Mouse (Mus musculus) olfactory bulb, adult 2 months (tissue): ENCODE results near the gene Sparcl1. TPM values are rescaled to one million over a fixed set of nuclear protein-coding genes. Genes with fewer than 3 reads are reported as not detected.
A peak's percentile ranks its signal among the peaks of the same experiment; 100 is the strongest.

Source experiments
- H3K27ac ChIP-seq: fragments of 200-500 bp; 2 replicates; pipeline ENCODE4 v1.5.1; 2012; ENCODE audit warnings: low read depth, low read length; ENCODE audit not compliant: insufficient read depth
- H3K4me1 ChIP-seq: fragments of 200-500 bp; 2 replicates; pipeline ENCODE4 v1.6.1; 2012; ENCODE audit warnings: low read length; ENCODE audit not compliant: control insufficient read depth, insufficient read depth
- H3K4me3 ChIP-seq: fragments of 200-500 bp; 2 replicates; pipeline ENCODE4 v1.5.1; 2012; ENCODE audit warnings: mild to moderate bottlenecking, low read depth, low read length, moderate library complexity; ENCODE audit not compliant: insufficient read depth
- CTCF ChIP-seq: fragments of 200-500 bp; IDR thresholded peaks from 2 replicates; pipeline ENCODE4 v1.5.1; 2012; ENCODE audit warnings: low read depth, mild to moderate bottlenecking, low read length, moderate library complexity; ENCODE audit not compliant: insufficient read depth
- POLR2A ChIP-seq: fragments of 200-500 bp; IDR thresholded peaks from 2 replicates; pipeline ENCODE4 v1.6.1; 2012; ENCODE audit warnings: mild to moderate bottlenecking, low read depth, low read length, moderate library complexity; ENCODE audit not compliant: insufficient read depth
- WGBS: fragments of 180-500 bp; shearing (Covaris S2); methylation state at CpG from one replicate; pipeline ENCODE4 v1.1.7; 2018; 5-methylcytosine and 5-hydroxymethylcytosine counted together
- polyA plus RNA-seq: library from polyadenylated mRNA; stranded (reverse); fragments of >200 nt; gene quantifications from 2 replicates; pipeline ENCODE4 v1.2.4, GENCODE M21; 2012; ENCODE audit warnings: low replicate concordance; ENCODE audit not compliant: missing spikeins, insufficient read depth, insufficient read length

The Sparcl1 gene
- polyA plus RNA-seq, 1 experiment = 627 TPM

GRCm38 (mm10) chr5:104115118-104115517 is 1.6 kb upstream of the Sparcl1 start:
- no peak for TF ChIP-seq POLR2A
- TF ChIP-seq CTCF = no peak
- H3K4me3 ChIP-seq = no peak overlapping the region

GRCm38 (mm10) chr5:104112511-104112910 is 1.0 kb downstream of the Sparcl1 start:
- Histone ChIP-seq H3K4me3 (peak overlapping the region; percentile 52), H3K27ac (peak overlapping the region; percentile 97), H3K4me1 (peaks cover 22% of the 10 kb centered on the region)
- no peak for TF ChIP-seq POLR2A
- TF ChIP-seq CTCF = no peak
- 16% methylated on average over 5 of the region's 5 CpGs for WGBS

More at GRCm38 (mm10) chr5:104115118-104115517, 1.6 kb upstream of the Sparcl1 start:
- H3K27ac ChIP-seq = no peak overlapping the region
- 49% methylated on average over 14 of the region's 14 CpGs for WGBS
- H3K4me1 ChIP-seq = peaks cover 10% of the 10 kb centered on the region

GRCm38 (mm10) chr5:104112016-104112415 is 1.5 kb downstream of the Sparcl1 start:
- Histone ChIP-seq H3K4me1 (peaks cover 23% of the 10 kb centered on the region), H3K27ac (peak overlapping the region; percentile 97), H3K4me3 (peak overlapping the region; percentile 52)
- TF ChIP-seq CTCF (no peak), POLR2A (no peak)
- WGBS = 14% methylated on average over 9 of the region's 9 CpGs

- Histone ChIP-seq H3K4me3 (peak overlapping the region; percentile 22), H3K4me1 (peaks cover 23% of the 10 kb centered on the region), H3K27ac (peak overlapping the region; percentile 98)
- 14% methylated on average over 9 of the region's 9 CpGs for WGBS
- TF ChIP-seq POLR2A = no peak
- no peak for TF ChIP-seq CTCF
Observed at GRCm38 (mm10) chr5:104110171-104110920, 3.2 kb downstream of the Sparcl1 start.

GRCm38 (mm10) chr5:104109516-104109915 is 4.0 kb downstream of the Sparcl1 start:
- 14% methylated on average over 3 of the region's 3 CpGs for WGBS
- Histone ChIP-seq H3K27ac (peak overlapping the region; percentile 97), H3K4me1 (peaks cover 18% of the 10 kb centered on the region), H3K4me3 (no peak overlapping the region)
- TF ChIP-seq POLR2A (no peak), CTCF (no peak)

GRCm38 (mm10) chr5:104108879-104109369 is 4.6 kb downstream of the Sparcl1 start:
- peaks cover 18% of the 10 kb centered on the region for H3K4me1 ChIP-seq
- WGBS = 5% methylated on average over 18 of the region's 18 CpGs
- peak overlapping the region; percentile 97 for H3K27ac ChIP-seq
- peak overlapping the region; percentile 32 for H3K4me3 ChIP-seq
- TF ChIP-seq POLR2A = no peak
- no peak for TF ChIP-seq CTCF

GRCm38 (mm10) chr5:104108127-104108875 is 5.2 kb downstream of the Sparcl1 start:
- 54% methylated on average over 11 of the region's 11 CpGs for WGBS
- peak overlapping the region; percentile 97 for H3K27ac ChIP-seq
- H3K4me3 ChIP-seq = no peak overlapping the region
- H3K4me1 ChIP-seq = peaks cover 18% of the 10 kb centered on the region
- TF ChIP-seq CTCF = no peak
- no peak for TF ChIP-seq POLR2A

GRCm38 (mm10) chr5:104104111-104104510 is 9.4 kb downstream of the Sparcl1 start:
- TF ChIP-seq CTCF (no peak), POLR2A (no peak)
- Histone ChIP-seq H3K27ac (peak overlapping the region; percentile 29; the same call in 1 of the 2 replicates), H3K4me3 (no peak overlapping the region), H3K4me1 (peaks cover 17% of the 10 kb centered on the region)
- WGBS = 79% methylated on average over 2 of the region's 2 CpGs

- H3K4me1 ChIP-seq = peaks cover 12% of the 10 kb centered on the region
- TF ChIP-seq POLR2A (no peak), CTCF (no peak)
- 0 out of 2 replicates have a peak overlapping the region, but pooled peaks have one; percentile 5 for H3K27ac ChIP-seq
- WGBS = 78% methylated on average over 4 of the region's 4 CpGs
- no peak overlapping the region for H3K4me3 ChIP-seq
Observed at GRCm38 (mm10) chr5:104103171-104103570, 10.4 kb downstream of the Sparcl1 start.
